In the genomic region with DNA sequence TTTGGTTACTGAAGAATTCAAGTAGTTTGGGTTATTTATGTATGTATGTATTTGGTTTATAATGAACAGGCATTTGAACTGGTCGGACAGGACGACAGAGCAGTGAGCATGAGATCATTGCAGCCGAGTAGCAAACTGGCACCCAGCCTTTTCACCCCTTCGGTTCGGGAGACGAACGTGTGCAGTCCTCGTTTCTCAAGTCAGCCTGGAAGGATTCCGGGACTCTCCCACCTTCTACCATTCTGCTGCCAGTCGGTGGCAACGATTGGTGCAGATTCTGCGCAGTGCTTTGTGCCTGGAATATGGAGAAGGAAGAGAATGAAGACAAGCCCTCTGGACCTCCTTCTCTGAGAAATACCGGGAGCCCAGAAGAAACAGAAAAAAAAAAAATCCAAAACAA, we compare ENCODE assay signal across 9 mouse cellular contexts. TPM values are rescaled to one million over a fixed set of nuclear protein-coding genes. Genes with fewer than 3 reads are reported as not detected.
DNase-seq lines count a peak whose midpoint lies in the region; ATAC-seq and TF ChIP-seq lines count a peak whose summit lies in the region.
"Had no signal": no experiment of that assay in that cellular context is flagged by ENCODE, and none has a peak within 500 bp of the region (broad histone marks: within the 10 kb centered on the region; RNA-seq: fewer than 3 reads in every experiment).

No protein-coding gene starts in this region.

- H3K27ac ChIP-seq in forebrain, embryonic 11.5 days (ENCODE audit: low read depth, low read length), result peak overlapping the region; percentile 28; the same call in 1 of the 2 replicates
- no peak overlapping the region for H3K27ac ChIP-seq in forebrain, embryonic 10.5 days
- peak overlapping the region; percentile 9 for H3K27ac ChIP-seq in cortical plate, adult 2 months (ENCODE audit: insufficient read depth, low read length)
- peak overlapping the region; percentile 68 for H3K27ac ChIP-seq in heart, embryonic 13.5 days (replicated peaks)
- H3K27ac ChIP-seq in stomach, embryonic 14.5 days (ENCODE audit: low read length), result peak overlapping the region; percentile 11; the same call in 1 of the 2 replicates

- no peak for DNase-seq in forebrain, embryonic 11.5 days (ENCODE audit: low spot score)
- no peak for DNase-seq in forebrain, embryonic 10.5 days (ENCODE audit: extremely low spot score, low spot score)
- peak; percentile 69 to 87 for DNase-seq in layer of hippocampus, adult 18-20 months (ENCODE audit: low spot score in 2 of 2)
- DNase-seq in lung, postnatal 25 days (ENCODE audit: low spot score), result peak; percentile 26
- DNase-seq in retina, postnatal 1 day, result no peak

- H3K9ac ChIP-seq in forebrain, embryonic 11.5 days (ENCODE audit: low read length), result no peak overlapping the region
- H3K9ac ChIP-seq in heart, embryonic 13.5 days, result 0 out of 2 replicates have a peak overlapping the region, but pooled peaks have one; percentile 50
- H3K9ac ChIP-seq in stomach, embryonic 14.5 days (replicated peaks; ENCODE audit: low read depth, low read length), result no peak overlapping the region

- H3K4me3 ChIP-seq in forebrain, embryonic 11.5 days (ENCODE audit: low read depth, low read length), result no peak overlapping the region
- no peak overlapping the region for H3K4me3 ChIP-seq in forebrain, embryonic 10.5 days
- peak overlapping the region; percentile 35 for H3K4me3 ChIP-seq in cortical plate, adult 2 months (ENCODE audit: insufficient read depth, low read length)
- H3K4me3 ChIP-seq in heart, embryonic 13.5 days, result peak overlapping the region; percentile 22; the same call in 1 of the 2 replicates
- no peak overlapping the region for H3K4me3 ChIP-seq in stomach, embryonic 14.5 days (ENCODE audit: low read depth, low read length)

- 73% methylated on average over 13 of the region's 13 CpGs for WGBS in forebrain, embryonic 11.5 days
- 77% methylated on average over 13 of the region's 13 CpGs for WGBS in forebrain, embryonic 10.5 days
- WGBS in heart, embryonic 13.5 days, result 57% methylated on average over 13 of the region's 13 CpGs
- 74% methylated on average over 13 of the region's 13 CpGs for WGBS in stomach, embryonic 14.5 days

- H3K27me3 ChIP-seq in forebrain, embryonic 11.5 days (ENCODE audit: control insufficient read depth, insufficient read depth, low read length), result no peaks in the 10 kb centered on the region
- no peaks in the 10 kb centered on the region for H3K27me3 ChIP-seq in forebrain, embryonic 10.5 days (ENCODE audit: poor library complexity, severe bottlenecking)
- H3K27me3 ChIP-seq in heart, embryonic 13.5 days (replicated peaks), result no peaks in the 10 kb centered on the region
- H3K27me3 ChIP-seq in stomach, embryonic 14.5 days (ENCODE audit: control insufficient read depth, insufficient read depth, low read length), result no peaks in the 10 kb centered on the region

- no peak for TF ChIP-seq CTCF in cortical plate, adult 2 months (IDR thresholded peaks at IDR 0.05; ENCODE audit: extremely low read depth, insufficient read depth, low read length)

- H3K36me3 ChIP-seq in forebrain, embryonic 11.5 days (ENCODE audit: control insufficient read depth, insufficient read depth, low read length), result no peaks in the 10 kb centered on the region
- H3K36me3 ChIP-seq in forebrain, embryonic 10.5 days (replicated peaks), result no peaks in the 10 kb centered on the region; the same call in 1 of the 2 replicates
- peaks cover 17% of the 10 kb centered on the region for H3K36me3 ChIP-seq in heart, embryonic 13.5 days
- H3K36me3 ChIP-seq in stomach, embryonic 14.5 days (ENCODE audit: control insufficient read depth, insufficient read depth, low read length), result 0 out of 2 replicates have a peak, but pooled peaks cover 4% of the 10 kb centered on the region

- no peak; the same call in 1 of the 2 replicates for ATAC-seq in forebrain, embryonic 11.5 days (replicated peaks; ENCODE audit: low FRiP score)
- no peak for ATAC-seq in heart, embryonic 13.5 days (ENCODE audit: extremely low read depth, insufficient number of reproducible peaks, low FRiP score, low TSS enrichment)
- ATAC-seq in stomach, embryonic 14.5 days (ENCODE audit: insufficient number of reproducible peaks, insufficient read depth, low FRiP score, low read depth), result no peak

- no peak overlapping the region for H3K4me2 ChIP-seq in forebrain, embryonic 11.5 days (ENCODE audit: low read depth, low read length, severe bottlenecking)
- H3K4me2 ChIP-seq in heart, embryonic 13.5 days, result peak overlapping the region; percentile 63
- H3K4me2 ChIP-seq in stomach, embryonic 14.5 days (replicated peaks; ENCODE audit: low read depth, low read length), result no peak overlapping the region

- no peaks in the 10 kb centered on the region for H3K9me3 ChIP-seq in forebrain, embryonic 11.5 days (ENCODE audit: control insufficient read depth, low read length)
- H3K9me3 ChIP-seq in forebrain, embryonic 10.5 days, result no peaks in the 10 kb centered on the region
- H3K9me3 ChIP-seq in heart, embryonic 13.5 days, result 0 out of 2 replicates have a peak, but pooled peaks cover 3% of the 10 kb centered on the region
- H3K9me3 ChIP-seq in stomach, embryonic 14.5 days (ENCODE audit: control insufficient read depth, low read depth, low read length), result no peaks in the 10 kb centered on the region

- H3K4me1 ChIP-seq in forebrain, embryonic 11.5 days (replicated peaks; ENCODE audit: control insufficient read depth, insufficient read depth, low read length), result no peaks in the 10 kb centered on the region; the same call in 1 of the 2 replicates
- H3K4me1 ChIP-seq in forebrain, embryonic 10.5 days, result peaks cover 16% of the 10 kb centered on the region
- no peaks in the 10 kb centered on the region; the same call in 1 of the 2 replicates for H3K4me1 ChIP-seq in cortical plate, adult 2 months (ENCODE audit: control insufficient read depth, insufficient read depth, low read length)
- peaks cover 20% of the 10 kb centered on the region for H3K4me1 ChIP-seq in heart, embryonic 13.5 days
- H3K4me1 ChIP-seq in stomach, embryonic 14.5 days (ENCODE audit: control insufficient read depth, insufficient read depth, low read length), result peaks cover 6% of the 10 kb centered on the region; the same call in 1 of the 2 replicates

- TF ChIP-seq POLR2A in cortical plate, adult 2 months (IDR thresholded peaks at IDR 0.05; ENCODE audit: extremely low read depth, insufficient read depth, low read length), result peak; percentile 76; the same call in 1 of the 2 replicates

RNA-seq across cellular contexts. Expression of a gene that starts 7.3 kb away (rescaled TPM):
- not detected in 2 replicates for polyA plus RNA-seq in forebrain, embryonic 11.5 days (2014; fragmentation: Nextera tagmentation; extraction: Ambion mirVana)
- not detected in 2 replicates for polyA plus RNA-seq in forebrain, embryonic 10.5 days (2016; fragmentation: Nextera tagmentation; extraction: Ambion mirVana)
- not detected in 2 replicates for polyA plus RNA-seq in cortical plate, adult 2 months (2012; rRNA removed)
- polyA plus RNA-seq in heart, embryonic 13.5 days (2015; fragmentation: Nextera tagmentation; extraction: Ambion mirVana), result not detected in 2 replicates
- total RNA-seq in layer of hippocampus, adult 18-20 months (2021), result not detected
- polyA plus RNA-seq in stomach, embryonic 14.5 days (2014; fragmentation: Nextera tagmentation; extraction: Ambion mirVana), result not detected in 2 replicates
- total RNA-seq: common myeloid progenitor, adult 5-6 weeks had no signal

Comparison
In these comparisons a context has a peak if more than half of its experiments do, and no peak if none do; other contexts are left out.
1. DNase-seq: peak in layer of hippocampus, adult 18-20 months (2 of 2) and lung, postnatal 25 days (single experiment); none in forebrain, embryonic 11.5 days (single experiment), forebrain, embryonic 10.5 days (single experiment) and retina, postnatal 1 day (single experiment).
2. H3K4me3 ChIP-seq: peak in cortical plate, adult 2 months (single experiment) and heart, embryonic 13.5 days (single experiment); none in forebrain, embryonic 11.5 days (single experiment), forebrain, embryonic 10.5 days (single experiment) and stomach, embryonic 14.5 days (single experiment).